Mouse (Mus musculus) stomach, embryonic 14.5 days (tissue): ENCODE measurements around the gene Dnajc16. TPM values are rescaled to one million over a fixed set of nuclear protein-coding genes. Genes with fewer than 3 reads are reported as not detected.

Experiments
- ATAC-seq: fragments of 200-750 bp; cut with Nextera tagmentation; 2 replicates; pipeline ENCODE4 v1.8.0; 2017; ENCODE audit warnings: low read depth, moderate TSS enrichment; ENCODE audit not compliant: insufficient number of reproducible peaks, insufficient read depth, low FRiP score
- H3K27ac ChIP-seq: fragments of 300-500 bp; sonication (generic); 2 replicates; pipeline ENCODE4 v1.5.1; 2014; ENCODE audit warnings: mild to moderate bottlenecking, low read length, moderate library complexity, mixed read lengths
- H3K27me3 ChIP-seq: fragments of 300-500 bp; sonication (generic); 2 replicates; pipeline ENCODE4 v1.6.1; 2014; ENCODE audit warnings: low read length, control low read depth, mixed read lengths; ENCODE audit not compliant: control insufficient read depth, insufficient read depth
- H3K36me3 ChIP-seq: fragments of 300-500 bp; sonication (generic); 2 replicates; pipeline ENCODE4 v1.6.1; 2014; ENCODE audit warnings: mild to moderate bottlenecking, control low read depth, low read length, moderate library complexity, mixed read lengths; ENCODE audit not compliant: control insufficient read depth, insufficient read depth
- H3K4me1 ChIP-seq: fragments of 300-500 bp; sonication (generic); 2 replicates; pipeline ENCODE4 v1.6.1; 2014; ENCODE audit warnings: low read length, control low read depth, mixed read lengths; ENCODE audit not compliant: control insufficient read depth, insufficient read depth
- H3K4me2 ChIP-seq: fragments of 300-500 bp; sonication (generic); replicated peaks from 2 replicates; pipeline ENCODE4 v1.6.1; 2014; ENCODE audit warnings: low read depth, low read length, control low read depth
- H3K4me3 ChIP-seq: fragments of 300-500 bp; sonication (generic); 2 replicates; pipeline ENCODE4 v1.5.1; 2014; ENCODE audit warnings: low read depth, low read length, control low read depth
- H3K9ac ChIP-seq: fragments of 300-500 bp; sonication (generic); replicated peaks from 2 replicates; pipeline ENCODE4 v1.6.1; 2014; ENCODE audit warnings: low read depth, mild to moderate bottlenecking, control low read depth, low read length, moderate library complexity, mixed read lengths
- H3K9me3 ChIP-seq: fragments of 300-500 bp; sonication (generic); 2 replicates; pipeline ENCODE4 v1.6.1; 2016; ENCODE audit warnings: low read depth, low read length, control low read depth; ENCODE audit not compliant: control insufficient read depth
- WGBS: fragments of 180-500 bp; shearing (Covaris S2); extraction: QIAGEN DNeasy Blood & Tissue Kit; methylation state at CpG from one replicate; pipeline ENCODE4 v1.1.7; 2014; 5-methylcytosine and 5-hydroxymethylcytosine counted together
- polyA plus RNA-seq: library from polyadenylated mRNA; unstranded; fragments of >200 nt; fragmentation: Nextera tagmentation; extraction: Ambion mirVana; gene quantifications from 2 replicates; pipeline ENCODE4 v1.2.1, GENCODE M21; 2014

Gene Dnajc16
- polyA plus RNA-seq, 1 experiment from 2014 or later, result 3.7 TPM

GRCm38 (mm10) chr4:141822089-141822488, 31.4 kb upstream of the Dnajc16 start:
- Histone ChIP-seq H3K4me2 (no peak overlapping the region), H3K4me3 (no peak overlapping the region), H3K27me3 (no peaks in the 10 kb centered on the region), H3K4me1 (no peaks in the 10 kb centered on the region), H3K9ac (no peak overlapping the region), H3K36me3 (no peaks in the 10 kb centered on the region), H3K9me3 (no peaks in the 10 kb centered on the region), H3K27ac (no peak overlapping the region)
- 76% methylated on average over 10 of the region's 10 CpGs for WGBS
- ATAC-seq, result no peak

- WGBS, result 51% methylated on average over 3 of the region's 3 CpGs
- no peaks in the 10 kb centered on the region for H3K27me3 ChIP-seq
- no peak overlapping the region for H3K4me3 ChIP-seq
- no peak overlapping the region for H3K9ac ChIP-seq
- no peaks in the 10 kb centered on the region for H3K36me3 ChIP-seq
- no peak overlapping the region for H3K27ac ChIP-seq
- H3K9me3 ChIP-seq, result no peaks in the 10 kb centered on the region
- 0 out of 2 replicates have a peak, but pooled peaks cover 2% of the 10 kb centered on the region for H3K4me1 ChIP-seq
- no peak for ATAC-seq
- H3K4me2 ChIP-seq, result no peak overlapping the region
These were observed 30.4 kb upstream of the Dnajc16 start for GRCm38 (mm10) chr4:141821178-141821577.

GRCm38 (mm10) chr4:141819316-141819715, 28.6 kb upstream of the Dnajc16 start:
- 89% methylated on average over 7 of the region's 7 CpGs for WGBS

GRCm38 (mm10) chr4:141818861-141819260, 28.1 kb upstream of the Dnajc16 start:
- 83% methylated on average over 13 of the region's 13 CpGs for WGBS
- Histone ChIP-seq H3K36me3 (peaks cover 4% of the 10 kb centered on the region; the same call in 1 of the 2 replicates), H3K4me3 (no peak overlapping the region), H3K4me1 (0 out of 2 replicates have a peak, but pooled peaks cover 2% of the 10 kb centered on the region), H3K9me3 (no peaks in the 10 kb centered on the region), H3K27ac (no peak overlapping the region), H3K27me3 (no peaks in the 10 kb centered on the region), H3K9ac (no peak overlapping the region), H3K4me2 (no peak overlapping the region)
- ATAC-seq, result no peak

More at GRCm38 (mm10) chr4:141819316-141819715, 28.6 kb upstream of the Dnajc16 start:
- Histone ChIP-seq H3K4me1 (0 out of 2 replicates have a peak, but pooled peaks cover 2% of the 10 kb centered on the region), H3K36me3 (no peaks in the 10 kb centered on the region), H3K4me3 (no peak overlapping the region), H3K9me3 (no peaks in the 10 kb centered on the region), H3K4me2 (no peak overlapping the region), H3K9ac (no peak overlapping the region), H3K27ac (no peak overlapping the region), H3K27me3 (no peaks in the 10 kb centered on the region)
- ATAC-seq, result no peak

- H3K9me3 ChIP-seq, result no peaks in the 10 kb centered on the region
- 78% methylated on average over 10 of the region's 10 CpGs for WGBS
- H3K36me3 ChIP-seq, result peaks cover 14% of the 10 kb centered on the region; the same call in 1 of the 2 replicates
- H3K4me1 ChIP-seq, result 0 out of 2 replicates have a peak, but pooled peaks cover 2% of the 10 kb centered on the region
- H3K4me3 ChIP-seq, result no peak overlapping the region
- ATAC-seq, result no peak
- no peak overlapping the region for H3K9ac ChIP-seq
- H3K27me3 ChIP-seq, result no peaks in the 10 kb centered on the region
- no peak overlapping the region for H3K4me2 ChIP-seq
- no peak overlapping the region for H3K27ac ChIP-seq
These were observed 27.0 kb upstream of the Dnajc16 start for GRCm38 (mm10) chr4:141817706-141818105.

GRCm38 (mm10) chr4:141816776-141817655, 26.3 kb upstream of the Dnajc16 start:
- 74% methylated on average over 14 of the region's 14 CpGs for WGBS
- Histone ChIP-seq H3K4me3 (no peak overlapping the region), H3K36me3 (peaks cover 21% of the 10 kb centered on the region; the same call in 1 of the 2 replicates), H3K9me3 (no peaks in the 10 kb centered on the region), H3K4me2 (no peak overlapping the region), H3K27ac (no peak overlapping the region), H3K4me1 (0 out of 2 replicates have a peak, but pooled peaks cover 2% of the 10 kb centered on the region), H3K27me3 (no peaks in the 10 kb centered on the region), H3K9ac (no peak overlapping the region)
- no peak for ATAC-seq

- Histone ChIP-seq H3K27ac (no peak overlapping the region), H3K27me3 (no peaks in the 10 kb centered on the region), H3K4me1 (0 out of 2 replicates have a peak, but pooled peaks cover 2% of the 10 kb centered on the region), H3K4me3 (no peak overlapping the region), H3K9me3 (no peaks in the 10 kb centered on the region), H3K4me2 (no peak overlapping the region), H3K36me3 (peaks cover 27% of the 10 kb centered on the region), H3K9ac (no peak overlapping the region)
- no peak for ATAC-seq
- WGBS, result 87% methylated on average over 7 of the region's 7 CpGs
These were observed 25.5 kb upstream of the Dnajc16 start for GRCm38 (mm10) chr4:141816267-141816666.

GRCm38 (mm10) chr4:141811375-141811774, 20.6 kb upstream of the Dnajc16 start:
- H3K9me3 ChIP-seq, result no peaks in the 10 kb centered on the region
- no peak overlapping the region for H3K9ac ChIP-seq
- 92% methylated on average over 7 of the region's 7 CpGs for WGBS
- no peaks in the 10 kb centered on the region for H3K4me1 ChIP-seq
- H3K36me3 ChIP-seq, result peaks cover 59% of the 10 kb centered on the region
- H3K4me3 ChIP-seq, result no peak overlapping the region
- H3K4me2 ChIP-seq, result no peak overlapping the region
- H3K27ac ChIP-seq, result no peak overlapping the region
- H3K27me3 ChIP-seq, result no peaks in the 10 kb centered on the region
- no peak for ATAC-seq
